Mouse (Mus musculus): ENCODE results near the gene Olfr120. TPM values are rescaled to one million over a fixed set of nuclear protein-coding genes. Genes with fewer than 3 reads are reported as not detected.
"Not testable (repeated sequence)": the region's sequence is repeated elsewhere in the genome, so short reads cannot be mapped to it uniquely, and the experiment has no call there.

Gene Olfr120
- polyA plus RNA-seq (2015; fragmentation: Nextera tagmentation; extraction: Ambion mirVana), result not detected in 2 replicates

GRCm38 (mm10) chr17:37721508-37721907 lies at the start of gene Olfr120:
Gene Olfr120 (plus strand): TSS chr17:37721808.
- Histone ChIP-seq H3K4me2 (no peak within 1 kb of the TSS), H3K36me3 (no peaks in the 10 kb centered on the region), H3K4me1 (replicated peaks) (no peaks in the 10 kb centered on the region), H3K27ac (replicated peaks) (no peak within 1 kb of the TSS), H3K27me3 (no peaks in the 10 kb centered on the region), H3K4me3 (no peak within 1 kb of the TSS), H3K9me3 (no peaks in the 10 kb centered on the region), H3K9ac (no peak within 1 kb of the TSS)
- WGBS, result 76% methylated on average over 1 of the region's 1 CpGs
- no peak for ATAC-seq (ENCODE audit: low read depth)

GRCm38 (mm10) chr17:37696264-37696663 lies 25.3 kb upstream of the Olfr120 start, which contains the start of gene Olfr119:
Gene Olfr119 (plus strand): TSS chr17:37696564.
- 73% methylated on average over 1 of the region's 1 CpGs for WGBS
- H3K36me3 ChIP-seq; H3K9ac ChIP-seq; H3K4me2 ChIP-seq; H3K27me3 ChIP-seq; H3K4me1 ChIP-seq (replicated peaks); H3K27ac ChIP-seq (replicated peaks); ATAC-seq (ENCODE audit: low read depth); H3K4me3 ChIP-seq; H3K9me3 ChIP-seq: not testable (repeated sequence)

- ATAC-seq (ENCODE audit: low read depth), result no peak
- Histone ChIP-seq H3K4me2 (no peak overlapping the region), H3K4me1 (replicated peaks) (no peaks in the 10 kb centered on the region), H3K9ac (no peak overlapping the region), H3K4me3 (no peak overlapping the region), H3K27ac (replicated peaks) (no peak overlapping the region), H3K36me3 (no peaks in the 10 kb centered on the region), H3K27me3 (no peaks in the 10 kb centered on the region), H3K9me3 (no peaks in the 10 kb centered on the region)
- 61% methylated on average over 7 of the region's 7 CpGs for WGBS
These were observed 16.5 kb downstream of the Olfr120 start for GRCm38 (mm10) chr17:37738070-37738469.

GRCm38 (mm10) chr17:37768307-37768706 lies 46.7 kb downstream of the Olfr120 start, which contains the start of gene Olfr122:
Gene Olfr122 (plus strand): TSS chr17:37768607.
- no peak for ATAC-seq (ENCODE audit: low read depth)
- Histone ChIP-seq H3K27ac (replicated peaks) (no peak within 1 kb of the TSS), H3K36me3 (no peaks in the 10 kb centered on the region), H3K4me3 (no peak within 1 kb of the TSS), H3K27me3 (no peaks in the 10 kb centered on the region), H3K9ac (no peak within 1 kb of the TSS), H3K4me2 (no peak within 1 kb of the TSS), H3K9me3 (no peaks in the 10 kb centered on the region), H3K4me1 (replicated peaks) (no peaks in the 10 kb centered on the region)
- 84% methylated on average over 4 of the region's 4 CpGs for WGBS

Other genes starting within 250 kb of the Olfr120 start
- gene H2-M2, start 238.3 kb upstream of the Olfr120 start, polyA plus RNA-seq (2015; fragmentation: Nextera tagmentation; extraction: Ambion mirVana), result not detected in 2 replicates
- not detected in 2 replicates for gene Olfr110, start 229.3 kb upstream of the Olfr120 start, polyA plus RNA-seq (2015; fragmentation: Nextera tagmentation; extraction: Ambion mirVana)
- not detected in 2 replicates for gene Olfr111, start 213.8 kb upstream of the Olfr120 start, polyA plus RNA-seq (2015; fragmentation: Nextera tagmentation; extraction: Ambion mirVana)
- gene Olfr112, start 152.4 kb upstream of the Olfr120 start, polyA plus RNA-seq (2015; fragmentation: Nextera tagmentation; extraction: Ambion mirVana), result not detected in 2 replicates
- gene Olfr113, start 144.1 kb upstream of the Olfr120 start, polyA plus RNA-seq (2015; fragmentation: Nextera tagmentation; extraction: Ambion mirVana), result not detected in 2 replicates
- not detected in 2 replicates for gene Olfr114, start 129.1 kb upstream of the Olfr120 start, polyA plus RNA-seq (2015; fragmentation: Nextera tagmentation; extraction: Ambion mirVana)
- gene Olfr115, start 94.7 kb upstream of the Olfr120 start, polyA plus RNA-seq (2015; fragmentation: Nextera tagmentation; extraction: Ambion mirVana), result not detected in 2 replicates
- not detected in 2 replicates for gene Olfr116, start 94.6 kb upstream of the Olfr120 start, polyA plus RNA-seq (2015; fragmentation: Nextera tagmentation; extraction: Ambion mirVana)
- gene Olfr117, start 58.0 kb upstream of the Olfr120 start, polyA plus RNA-seq (2015; fragmentation: Nextera tagmentation; extraction: Ambion mirVana), result not detected in 2 replicates
- not detected in 2 replicates for gene Olfr118, start 54.8 kb upstream of the Olfr120 start, polyA plus RNA-seq (2015; fragmentation: Nextera tagmentation; extraction: Ambion mirVana)
- gene Olfr119, start 25.2 kb upstream of the Olfr120 start, polyA plus RNA-seq (2015; fragmentation: Nextera tagmentation; extraction: Ambion mirVana), result not detected in 2 replicates
- gene Olfr121, start 27.0 kb downstream of the Olfr120 start, polyA plus RNA-seq (2015; fragmentation: Nextera tagmentation; extraction: Ambion mirVana), result not detected in 2 replicates
- gene Olfr122, start 46.8 kb downstream of the Olfr120 start, polyA plus RNA-seq (2015; fragmentation: Nextera tagmentation; extraction: Ambion mirVana), result not detected in 2 replicates
- not detected in 2 replicates for gene Olfr123, start 71.7 kb downstream of the Olfr120 start, polyA plus RNA-seq (2015; fragmentation: Nextera tagmentation; extraction: Ambion mirVana)
- not detected in 2 replicates for gene Olfr124, start 78.1 kb downstream of the Olfr120 start, polyA plus RNA-seq (2015; fragmentation: Nextera tagmentation; extraction: Ambion mirVana)
- gene Olfr125, start 111.1 kb downstream of the Olfr120 start, polyA plus RNA-seq (2015; fragmentation: Nextera tagmentation; extraction: Ambion mirVana), result not detected in 2 replicates
- gene Olfr126, start 125.7 kb downstream of the Olfr120 start, polyA plus RNA-seq (2015; fragmentation: Nextera tagmentation; extraction: Ambion mirVana), result not detected in 2 replicates
- not detected in 2 replicates for gene Olfr127, start 178.6 kb downstream of the Olfr120 start, polyA plus RNA-seq (2015; fragmentation: Nextera tagmentation; extraction: Ambion mirVana)
- not detected in 2 replicates for gene Olfr128, start 198.7 kb downstream of the Olfr120 start, polyA plus RNA-seq (2015; fragmentation: Nextera tagmentation; extraction: Ambion mirVana)
- not detected in 2 replicates for gene Olfr761, start 231.3 kb downstream of the Olfr120 start, polyA plus RNA-seq (2015; fragmentation: Nextera tagmentation; extraction: Ambion mirVana)